Mouse (Mus musculus) right cerebral cortex, adult 18-20 months (tissue): ENCODE data around the gene Tysnd1.
A peak's percentile ranks its signal among the peaks of the same experiment; 100 is the strongest.

Experiments used
- DNase-seq: peaks from one replicate; pipeline ENCODE4 v3.0.0; 2022; ENCODE audit warnings: mixed read lengths

Gene Tysnd1

DNA sequence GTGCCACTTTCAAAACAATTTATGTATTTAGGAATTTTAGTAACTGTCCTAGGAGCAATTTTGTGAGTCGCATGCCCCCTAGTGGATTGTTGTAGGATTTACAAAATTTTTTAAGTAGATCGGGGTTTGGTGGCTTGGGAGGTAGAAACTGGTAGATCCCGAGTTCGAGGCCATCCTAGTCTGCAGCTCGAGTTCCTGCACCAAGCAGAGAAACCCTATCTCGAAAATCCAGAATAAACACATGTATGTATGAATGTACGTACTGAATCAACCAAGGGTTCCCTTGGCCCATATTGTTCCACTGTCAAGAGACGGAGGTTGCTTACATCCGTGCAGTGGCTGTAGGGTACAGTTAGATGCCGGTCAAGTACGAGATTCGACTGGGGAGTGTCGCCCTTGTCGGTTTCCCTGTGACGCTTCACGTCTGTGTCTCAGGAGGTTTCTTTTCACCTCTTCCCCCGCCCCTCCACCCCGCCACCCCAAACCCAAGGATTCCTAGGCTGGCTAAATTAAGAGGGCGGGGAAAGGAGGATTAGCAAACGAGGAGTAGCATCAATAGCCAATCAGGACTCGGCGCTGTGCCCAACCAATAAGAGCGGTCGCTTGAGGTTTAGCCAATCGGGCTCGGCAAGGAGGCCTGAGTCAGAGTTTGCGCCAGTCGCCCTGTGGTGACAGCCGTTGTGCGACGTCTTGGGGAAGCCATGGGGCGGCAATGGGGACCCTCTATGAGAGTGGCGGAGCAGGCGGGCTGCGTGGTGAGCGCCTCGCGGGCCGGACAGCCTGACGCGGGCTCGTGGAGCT, at the start of gene Tysnd1:
TSS of gene Tysnd1 (plus strand) at position 645 of the 801 bp plus-strand sequence.
- peak; percentile 97 for DNase-seq

DNA sequence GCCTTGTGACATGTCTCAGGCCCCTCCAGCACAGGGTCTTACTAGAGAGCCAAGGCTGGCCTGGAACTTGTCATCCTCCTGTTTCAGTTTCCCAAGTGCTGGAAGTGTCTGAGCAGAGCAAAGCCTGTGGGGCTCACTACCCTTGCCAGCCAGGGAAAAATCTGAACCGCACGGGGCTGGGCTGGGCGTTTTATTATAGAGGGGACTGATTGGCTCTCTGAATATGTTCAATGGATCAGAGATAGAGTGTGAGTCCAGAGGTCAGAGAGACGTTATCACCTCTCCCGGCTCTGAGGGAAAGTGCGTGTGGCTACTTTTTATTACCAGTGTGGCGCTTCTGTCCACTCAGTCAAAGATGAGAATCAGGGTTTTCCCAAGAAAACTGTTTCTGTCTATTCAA, 48.8 kb upstream of the Tysnd1 start:
- no peak for DNase-seq

DNA sequence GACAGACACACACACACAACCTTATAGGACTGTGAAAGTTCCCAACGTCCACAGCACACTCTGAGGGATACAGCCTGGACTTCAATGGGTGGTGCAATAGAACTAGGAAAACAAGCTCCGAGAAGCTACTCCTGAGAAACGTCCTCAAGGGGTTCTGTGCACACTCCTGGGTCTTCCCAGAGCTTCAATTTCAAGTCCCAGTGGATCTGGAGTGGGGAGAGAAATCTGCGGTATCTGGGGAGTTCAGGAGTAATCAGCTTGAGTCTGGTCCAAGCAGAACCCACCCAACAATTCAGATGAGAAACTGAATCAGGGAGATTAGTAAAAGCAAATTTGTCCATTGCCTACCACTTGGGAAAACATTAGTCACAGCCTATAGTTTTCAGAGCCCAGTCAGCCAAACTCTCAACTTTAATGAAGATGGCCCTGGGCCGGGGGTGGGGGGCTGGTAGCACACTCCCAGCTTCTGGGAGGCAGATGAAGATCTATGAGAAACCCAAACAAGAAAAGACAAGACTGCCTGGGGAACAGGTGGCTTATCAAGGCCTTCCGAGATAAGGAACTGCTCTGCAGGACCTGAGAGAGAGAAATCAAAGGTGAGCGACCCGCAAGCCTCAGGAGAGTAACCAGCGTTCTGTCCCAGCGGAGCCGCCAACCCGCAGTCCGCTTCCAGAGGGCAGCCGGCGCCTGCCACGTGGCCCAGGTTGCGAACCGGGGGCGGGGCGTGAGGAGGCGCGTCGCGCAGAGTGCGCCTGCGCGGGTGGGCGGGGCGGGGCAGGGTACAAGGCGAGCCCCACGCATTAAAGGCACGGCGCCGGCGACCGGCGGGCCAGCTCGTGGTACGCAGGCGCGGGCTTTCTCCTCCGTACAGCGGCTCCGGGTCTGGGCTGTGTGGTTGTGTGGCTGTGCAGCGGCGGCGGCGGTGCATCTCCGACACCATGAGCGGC, 47.3 kb upstream of the Tysnd1 start, which contains the start of gene Ppa1:
TSS of gene Ppa1 (plus strand) at position 763 of the 947 bp plus-strand sequence.
- peak; percentile 89 for DNase-seq

DNA sequence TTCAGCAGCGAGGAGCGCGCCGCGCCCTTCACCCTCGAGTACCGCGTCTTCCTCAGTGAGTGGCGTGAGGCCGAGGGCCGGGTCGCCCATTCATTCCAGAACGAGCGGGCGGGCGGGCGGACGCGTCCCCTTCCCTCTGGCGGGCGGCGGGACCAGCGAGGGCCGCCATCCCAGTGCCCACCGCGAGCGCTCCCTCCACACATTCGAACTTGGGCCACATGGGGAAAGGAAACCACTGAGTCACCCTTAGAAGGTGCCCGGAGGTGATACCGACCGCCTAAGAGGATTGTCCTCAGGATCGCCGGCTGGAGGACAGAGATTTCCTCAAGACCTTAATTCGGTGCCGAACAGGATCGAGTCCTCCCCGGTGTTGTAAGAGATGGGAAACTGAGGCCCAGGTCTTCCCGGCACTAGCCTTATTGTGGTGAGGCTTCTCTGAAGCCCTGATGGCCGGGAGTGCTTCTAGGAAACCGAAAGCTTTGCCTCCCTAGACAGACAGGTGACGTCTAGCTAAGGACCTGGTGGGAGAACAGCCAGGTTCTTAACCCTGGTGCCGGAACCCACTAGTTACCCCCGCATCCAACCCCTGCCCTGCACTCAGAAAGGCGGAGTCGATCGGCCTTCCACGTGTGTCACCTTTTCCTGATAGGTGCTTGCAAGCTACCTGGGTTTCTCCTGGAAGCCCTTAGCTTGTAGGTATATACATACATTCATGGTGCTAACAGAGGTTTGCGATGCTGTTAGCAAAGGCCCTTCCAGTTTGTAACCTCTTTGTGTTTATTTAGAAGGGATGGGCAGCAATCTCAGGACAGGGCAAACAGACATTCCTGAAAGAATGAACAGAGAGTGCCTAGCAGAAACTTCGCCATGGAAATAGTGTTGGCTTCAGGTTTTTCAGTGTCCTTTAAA, 46.3 kb upstream of the Tysnd1 start:
- no peak for DNase-seq

DNA sequence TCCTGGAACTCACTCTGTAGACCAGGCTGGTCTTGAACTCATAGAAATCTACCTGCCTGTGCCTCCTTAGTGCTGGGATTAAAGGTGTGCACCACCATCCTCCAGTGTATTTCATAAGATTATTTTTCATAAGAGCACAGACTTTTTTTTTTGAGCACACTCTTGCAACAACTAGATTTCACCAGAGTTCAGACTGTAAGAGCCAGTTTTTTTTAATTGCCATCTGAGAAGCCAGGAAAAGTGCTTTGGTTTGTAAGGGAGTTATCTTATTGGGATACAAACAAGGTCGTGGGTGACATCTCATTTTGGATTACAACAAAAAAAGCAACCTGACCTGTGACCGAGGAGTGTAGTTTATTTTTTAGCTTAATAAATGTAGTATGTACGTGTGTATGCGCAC, 41.2 kb upstream of the Tysnd1 start:
- DNase-seq = no peak

DNA sequence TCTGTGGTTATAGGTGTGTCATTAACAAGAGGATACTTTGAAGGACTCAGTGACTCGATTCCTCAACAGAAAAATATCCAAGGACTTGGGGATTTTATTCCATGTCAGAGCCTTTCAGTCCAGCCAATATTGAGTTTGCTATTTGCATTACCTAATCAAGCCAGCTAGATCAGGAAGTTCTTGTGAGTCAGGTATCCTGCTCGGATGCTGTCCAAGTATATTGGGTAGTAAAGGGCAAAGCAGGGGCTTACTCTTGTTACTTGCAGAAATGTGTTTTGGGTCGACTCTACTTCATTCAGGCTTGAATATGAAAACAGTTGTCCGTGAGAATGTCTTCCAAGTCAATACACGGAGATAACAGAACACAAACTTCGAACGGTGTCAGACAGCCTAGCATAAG, 40.6 kb upstream of the Tysnd1 start:
- no peak for DNase-seq

DNA sequence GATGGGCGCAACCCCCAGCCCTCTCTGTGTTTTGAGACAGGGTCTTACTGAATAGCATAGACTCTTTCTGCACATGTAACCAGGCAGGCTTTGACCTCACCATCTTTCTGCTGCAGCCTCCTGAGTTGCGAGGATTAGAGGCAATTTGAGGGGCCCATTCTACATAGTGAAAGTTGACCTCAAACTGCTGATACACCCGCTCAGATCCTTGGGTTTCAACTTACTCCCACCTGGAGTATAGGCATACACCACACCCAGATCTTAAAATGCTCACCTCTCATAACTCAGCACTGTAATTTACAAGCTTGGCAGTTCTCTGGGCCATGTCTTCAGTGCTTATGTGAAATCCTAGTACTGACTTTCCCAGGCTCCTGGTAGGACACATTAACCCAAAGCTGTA, 40.1 kb upstream of the Tysnd1 start:
- no peak for DNase-seq

DNA sequence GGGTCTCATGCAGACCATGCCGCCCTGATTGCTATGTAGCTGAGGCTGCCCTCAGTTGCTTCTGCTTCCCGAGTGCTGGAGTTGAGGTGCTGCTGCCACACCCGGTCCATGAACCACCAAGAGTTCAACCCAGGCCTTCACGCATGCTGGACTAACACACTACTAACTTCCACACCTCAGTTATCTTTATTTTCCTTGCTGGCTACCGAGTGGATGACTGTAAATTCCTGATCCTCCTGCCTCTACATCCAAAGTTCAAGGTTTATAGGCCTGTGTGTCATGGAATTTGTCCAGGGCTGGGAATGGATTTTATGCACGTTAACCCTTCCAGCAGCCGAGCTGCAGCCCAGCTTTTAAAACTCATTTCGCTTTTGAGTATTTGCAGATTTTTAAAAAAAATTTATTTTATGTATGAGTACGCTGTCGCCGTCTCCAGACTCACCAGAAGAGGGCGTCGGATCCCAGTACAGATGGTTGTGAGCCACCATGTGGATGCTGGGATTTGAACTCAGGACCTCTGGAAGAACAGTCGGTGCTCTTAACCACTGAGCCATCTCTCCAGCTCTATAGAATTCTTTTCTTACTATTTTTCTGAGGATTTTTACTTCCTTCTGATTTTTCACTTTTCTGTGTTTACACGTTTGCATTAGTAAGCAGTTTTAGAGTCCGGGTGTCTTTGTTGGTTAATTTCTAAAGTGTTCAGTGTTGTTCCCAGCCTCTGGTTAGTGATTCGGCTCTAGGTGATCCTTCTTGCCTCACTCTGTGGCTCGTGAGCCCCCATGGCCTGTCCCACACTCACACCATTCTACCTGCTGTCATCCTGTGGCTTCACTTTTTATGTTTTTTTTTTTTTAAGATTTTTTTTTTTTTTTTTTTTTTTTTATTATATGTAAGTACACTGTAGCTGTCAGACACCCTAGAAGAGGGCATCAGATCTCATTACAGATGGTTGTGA, 38.1 kb upstream of the Tysnd1 start:
- DNase-seq = no peak

DNA sequence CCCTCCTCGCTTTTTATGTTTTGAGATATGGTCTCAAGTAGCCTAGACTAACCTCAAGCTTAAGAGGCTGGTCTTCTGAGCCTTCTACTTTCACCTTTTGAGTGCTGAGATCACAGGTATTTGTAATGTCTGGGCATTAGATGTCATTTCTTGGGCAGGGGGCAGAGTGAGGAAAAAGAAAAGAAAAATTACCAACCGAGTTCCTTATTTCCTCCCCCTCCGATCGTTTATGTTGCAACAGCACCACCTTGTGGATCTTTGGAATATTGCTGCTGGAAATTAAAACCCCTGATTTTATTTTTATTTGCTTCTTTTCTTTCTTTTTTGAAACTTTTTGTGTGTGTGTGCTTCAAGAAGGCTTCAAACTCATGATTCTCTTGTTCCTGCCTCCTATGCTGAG, 37.3 kb upstream of the Tysnd1 start:
- no peak for DNase-seq

DNA sequence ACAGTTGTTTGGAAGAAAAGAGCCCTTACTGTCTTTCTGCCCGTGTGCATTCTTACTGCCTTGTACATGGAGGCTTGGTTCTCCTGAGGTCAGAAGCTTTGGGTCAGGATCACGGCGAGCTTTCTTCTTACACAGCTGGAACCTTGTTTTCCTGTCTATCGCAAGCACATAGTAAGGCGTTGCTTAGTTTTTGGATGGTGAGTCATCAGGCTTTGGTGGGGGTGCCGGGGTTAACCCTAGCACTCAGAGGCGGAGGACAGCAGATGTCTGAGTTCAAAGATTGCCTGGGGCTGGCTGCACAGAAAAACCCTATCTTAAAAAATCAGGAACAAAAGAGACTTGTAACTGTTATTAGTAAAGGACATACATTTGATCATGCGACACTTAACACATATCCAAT, 33.4 kb upstream of the Tysnd1 start:
- DNase-seq = no peak

DNA sequence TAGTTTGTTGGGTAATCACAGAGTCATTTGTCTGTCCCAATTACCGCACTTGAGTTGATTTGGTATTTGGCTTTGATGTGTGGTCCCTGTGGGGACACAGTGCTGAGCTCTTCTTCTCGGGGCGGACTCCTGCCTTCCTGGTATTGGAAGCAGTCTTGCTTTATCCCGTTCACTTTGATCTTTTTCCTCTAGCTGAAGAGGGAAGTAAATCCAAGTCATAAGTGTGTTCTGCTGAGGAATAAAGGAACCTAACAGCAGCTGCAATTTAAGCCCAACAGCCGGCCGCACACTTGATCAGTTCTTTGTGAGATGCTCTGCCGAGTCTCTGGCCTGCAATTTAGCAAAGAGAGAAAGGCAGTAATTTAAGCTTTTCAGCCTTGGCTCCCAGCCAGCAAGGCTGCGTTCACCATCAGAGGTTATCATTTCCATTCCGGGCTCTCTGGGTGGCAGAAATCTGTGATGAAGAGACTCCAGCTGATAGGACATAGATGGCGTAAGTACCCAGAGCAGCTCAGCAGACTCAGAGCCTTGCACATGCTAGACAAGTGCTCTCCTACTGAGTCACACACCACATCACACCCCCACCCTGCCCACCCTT, 32.8 kb upstream of the Tysnd1 start:
- DNase-seq = no peak

DNA sequence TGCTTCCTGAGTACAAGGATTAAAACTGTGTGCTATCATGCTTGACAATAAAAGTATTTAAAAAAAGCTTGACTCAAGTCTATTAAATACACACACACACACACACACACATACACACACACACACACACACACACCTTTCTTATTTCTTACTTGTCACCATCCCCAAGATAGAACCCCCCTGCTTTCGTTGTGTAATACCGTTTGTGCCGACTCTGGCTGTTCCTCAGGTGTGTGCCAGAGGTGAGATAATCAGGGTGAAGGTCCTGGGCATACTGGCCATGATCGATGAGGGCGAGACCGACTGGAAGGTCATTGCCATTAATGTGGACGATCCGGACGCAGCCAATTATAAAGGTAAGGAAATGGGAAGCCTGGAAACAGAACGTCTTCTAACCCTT, 30.2 kb upstream of the Tysnd1 start:
- DNase-seq = no peak

DNA sequence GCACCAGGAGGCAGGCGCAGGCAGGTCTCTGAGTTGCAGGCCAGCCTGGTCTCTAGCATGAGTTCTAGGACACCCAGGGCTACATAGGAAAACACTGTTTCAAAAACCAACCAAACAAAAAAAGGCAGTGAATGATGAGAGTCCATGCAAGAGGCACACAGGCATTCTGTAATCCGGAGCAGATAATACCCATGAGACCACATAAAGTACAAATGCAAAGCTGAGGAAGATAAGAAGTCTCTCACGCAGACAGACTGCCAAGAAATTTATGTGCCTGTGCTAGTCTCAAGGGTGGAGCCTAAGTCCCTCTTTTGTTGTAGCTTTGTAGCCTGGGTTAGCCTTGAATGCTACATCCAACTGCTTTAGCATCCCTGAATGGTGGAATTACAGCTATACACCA, 29.7 kb upstream of the Tysnd1 start:
- no peak for DNase-seq

DNA sequence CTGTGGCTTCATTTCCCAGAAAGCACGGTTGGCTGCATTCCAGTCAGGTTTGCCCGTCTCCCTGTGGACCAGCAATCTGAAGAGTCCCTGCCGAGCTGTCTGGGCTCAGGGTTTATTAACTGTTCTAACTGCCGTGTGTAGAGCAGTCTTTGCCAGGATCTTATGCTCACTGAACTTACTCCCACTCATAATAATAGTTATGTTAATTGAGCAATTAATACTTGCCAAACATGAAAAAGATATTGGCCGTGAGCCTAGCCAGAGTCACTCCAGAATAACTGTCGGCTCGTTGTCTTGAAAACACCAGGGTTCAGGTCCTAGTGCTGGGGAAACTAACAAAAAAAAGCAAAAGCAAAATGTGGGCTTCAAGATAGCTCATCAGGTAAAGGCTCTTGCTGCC, 26.0 kb upstream of the Tysnd1 start:
- DNase-seq = no peak

DNA sequence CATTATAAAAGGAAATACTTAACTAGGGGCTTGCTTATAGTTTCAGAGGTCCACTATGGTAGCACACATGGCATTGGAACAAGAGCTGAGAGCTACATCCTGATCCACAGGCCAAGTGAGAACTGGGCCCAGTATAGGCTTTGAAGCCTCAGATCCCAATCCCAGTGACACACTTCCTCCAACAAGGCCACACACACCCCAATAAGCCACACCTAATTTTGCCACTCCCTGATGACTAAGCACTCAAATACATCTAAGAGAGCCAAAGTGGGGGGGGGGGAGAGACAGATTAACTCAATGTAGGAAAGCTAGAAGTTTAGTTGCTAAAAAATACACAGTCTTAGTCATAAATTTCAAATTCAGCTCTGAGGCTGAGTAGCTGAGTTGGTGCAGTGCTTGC, 25.4 kb upstream of the Tysnd1 start:
- DNase-seq = no peak

DNA sequence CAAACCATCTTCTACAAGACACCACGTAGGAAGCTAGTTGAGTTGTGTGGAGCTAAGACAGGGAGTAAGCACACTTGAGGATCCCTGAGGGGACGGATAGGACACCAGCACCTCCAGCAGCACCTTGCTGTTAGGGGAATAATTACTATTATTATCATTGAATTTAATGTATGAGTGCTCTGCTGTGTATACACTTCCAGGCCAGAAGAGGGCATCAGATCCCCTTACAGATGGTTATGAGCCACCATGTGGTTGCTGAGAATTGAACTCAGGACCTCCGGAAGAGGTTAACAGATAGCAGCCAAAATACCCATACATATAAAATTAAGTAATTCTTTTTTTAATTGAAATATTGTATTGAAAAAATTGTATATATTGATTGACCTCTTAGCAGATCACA, 24.6 kb upstream of the Tysnd1 start:
- DNase-seq = no peak

DNA sequence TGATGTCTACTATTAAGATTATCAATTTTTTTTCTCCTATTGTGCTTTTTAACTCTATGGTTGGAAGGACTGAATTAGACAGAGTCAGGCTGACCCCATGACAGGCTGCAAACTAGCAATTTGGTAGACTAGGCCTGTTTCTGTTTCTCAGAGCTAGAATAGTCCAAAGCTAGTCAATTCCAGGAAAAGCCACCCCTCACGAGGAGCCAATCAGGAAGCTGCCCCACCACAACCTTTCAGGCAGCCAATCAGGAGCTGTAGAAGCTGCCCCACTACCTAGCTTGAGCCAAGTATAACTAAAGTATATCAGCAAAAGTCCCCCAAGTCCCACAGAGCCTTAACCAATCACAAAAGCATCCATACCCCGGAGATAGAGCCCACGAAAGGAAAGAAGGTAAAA, 19.4 kb upstream of the Tysnd1 start:
- no peak for DNase-seq

DNA sequence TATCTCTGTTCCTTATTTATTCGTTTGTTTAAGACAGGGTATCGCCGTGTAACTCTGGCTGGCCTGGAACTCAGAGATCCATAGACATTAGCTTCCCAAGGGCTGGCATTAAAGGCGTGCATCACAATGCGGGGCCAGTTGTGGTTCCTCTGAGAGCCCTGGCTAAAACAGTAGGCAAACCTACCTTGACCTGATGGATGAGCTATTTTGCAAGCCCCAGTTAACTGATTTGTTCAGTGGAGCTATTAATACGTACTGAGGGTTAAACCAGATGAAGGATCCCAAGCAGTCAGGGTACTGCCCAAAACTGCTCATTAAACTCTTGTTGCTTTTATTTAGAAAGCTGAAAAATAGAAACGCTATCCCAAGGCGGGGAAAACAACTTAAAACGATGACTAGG, 15.8 kb upstream of the Tysnd1 start:
- no peak for DNase-seq

DNA sequence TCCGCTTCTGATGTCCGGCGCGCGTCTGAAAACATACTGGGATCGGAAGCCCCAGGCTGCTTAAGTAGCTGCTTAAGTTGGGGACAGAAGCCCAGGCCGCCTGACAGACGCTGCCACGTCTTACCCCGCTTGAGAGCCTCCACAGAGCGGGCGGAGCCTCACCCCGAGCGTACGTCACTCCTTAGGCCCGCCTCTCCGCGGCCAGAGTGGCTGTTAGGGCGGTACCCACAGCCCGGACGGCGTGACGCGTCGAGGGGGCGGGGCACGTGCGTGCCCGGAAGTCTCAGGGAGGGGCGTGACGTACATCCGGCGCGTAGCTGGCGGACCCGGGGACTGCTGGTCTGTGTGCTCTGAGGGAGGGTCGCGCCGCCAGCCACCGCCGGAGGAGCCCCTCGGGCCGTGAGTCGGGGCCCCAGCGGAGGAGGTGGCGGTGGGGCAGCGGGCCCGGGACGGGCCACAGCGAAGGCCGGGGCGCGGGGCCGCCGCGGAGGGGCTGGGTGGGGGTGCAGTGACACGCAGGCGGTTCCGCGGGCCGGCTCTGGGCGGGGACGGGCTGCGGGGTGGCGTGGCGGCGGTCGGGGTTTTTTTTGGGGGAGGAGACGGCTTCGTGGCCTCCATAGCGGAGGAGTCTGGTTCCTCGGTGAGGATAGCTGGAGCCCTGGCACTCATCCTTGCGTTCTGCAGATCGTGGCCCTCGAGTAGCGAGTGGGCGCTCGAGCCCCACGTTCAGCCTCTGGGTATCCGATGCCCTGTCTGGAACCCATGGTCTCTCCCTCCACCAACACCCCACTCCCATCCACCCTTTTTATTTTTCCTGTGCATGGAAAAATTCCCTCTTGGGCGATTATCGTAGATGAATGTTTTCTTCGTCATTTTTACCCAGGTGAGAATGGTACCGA, 15.1 kb upstream of the Tysnd1 start, which contains the start of gene Sar1a:
TSS of gene Sar1a (plus strand) at position 285 of the 899 bp plus-strand sequence.
- peak; percentile 98 for DNase-seq

DNA sequence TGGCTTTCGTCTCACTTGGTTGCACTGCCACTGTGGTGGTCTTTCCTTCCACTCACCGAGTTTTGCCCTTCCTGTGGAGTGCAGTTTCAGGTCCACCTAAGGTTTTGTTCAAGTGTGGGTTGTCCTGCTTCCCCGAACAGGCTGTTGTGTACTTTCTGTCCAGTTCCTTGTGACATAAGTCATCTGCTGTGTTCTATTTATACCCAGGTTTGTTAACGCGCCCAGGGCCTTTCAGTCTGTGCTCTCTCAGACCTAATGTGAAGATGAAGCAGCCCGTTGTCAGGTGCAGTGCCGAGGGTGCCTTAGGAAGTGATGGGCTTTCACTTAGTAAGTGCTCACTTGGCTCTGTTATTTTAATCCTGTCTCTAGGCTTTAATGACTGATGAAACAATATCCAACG, 5.9 kb upstream of the Tysnd1 start:
- DNase-seq = no peak
